Mouse (Mus musculus) forebrain, embryonic 11.5 days (tissue): Measurements from ENCODE around the gene Prox1. TPM values are rescaled to one million over a fixed set of nuclear protein-coding genes. Genes with fewer than 3 reads are reported as not detected.
A peak's percentile ranks its signal among the peaks of the same experiment; 100 is the strongest.

Experiments
- ATAC-seq: fragments of 200-750 bp; cut with Nextera tagmentation; replicated peaks from 2 replicates; pipeline ENCODE4 v1.8.0; 2017; ENCODE audit warnings: moderate TSS enrichment; ENCODE audit not compliant: low FRiP score
- DNase-seq: peaks from one replicate; pipeline ENCODE4 v3.0.0-alpha.2; 2017; ENCODE audit warnings: low spot score
- H3K27ac ChIP-seq: fragments of 300-500 bp; sonication (generic); 2 replicates; pipeline ENCODE4 v1.5.1; 2014; ENCODE audit warnings: low read depth, low read length
- H3K27me3 ChIP-seq: fragments of 300-500 bp; sonication (generic); 2 replicates; pipeline ENCODE4 v1.6.1; 2014; ENCODE audit warnings: mild to moderate bottlenecking, low read length, mixed read lengths; ENCODE audit not compliant: control insufficient read depth, insufficient read depth
- H3K36me3 ChIP-seq: fragments of 300-500 bp; sonication (generic); 2 replicates; pipeline ENCODE4 v1.6.1; 2014; ENCODE audit warnings: mild to moderate bottlenecking, low read length, moderate library complexity, mixed read lengths; ENCODE audit not compliant: control insufficient read depth, insufficient read depth
- H3K4me1 ChIP-seq: fragments of 300-500 bp; sonication (generic); replicated peaks from 2 replicates; pipeline ENCODE4 v1.6.1; 2014; ENCODE audit warnings: low read length, mixed read lengths; ENCODE audit not compliant: control insufficient read depth, insufficient read depth
- H3K4me2 ChIP-seq: fragments of 300-500 bp; sonication (generic); 2 replicates; pipeline ENCODE4 v1.6.1; 2014; ENCODE audit warnings: low read depth, mild to moderate bottlenecking, low read length, moderate library complexity, mixed read lengths; ENCODE audit not compliant: severe bottlenecking
- H3K4me3 ChIP-seq: fragments of 300-500 bp; sonication (generic); 2 replicates; pipeline ENCODE4 v1.5.1; 2014; ENCODE audit warnings: low read depth, low read length
- H3K9ac ChIP-seq: fragments of 300-500 bp; sonication (generic); 2 replicates; pipeline ENCODE4 v1.6.1; 2014; ENCODE audit warnings: low read length
- H3K9me3 ChIP-seq: fragments of 300-500 bp; sonication (generic); 2 replicates; pipeline ENCODE4 v1.6.1; 2016; ENCODE audit warnings: low read length, mixed read lengths; ENCODE audit not compliant: control insufficient read depth
- WGBS: fragments of 180-500 bp; shearing (Covaris S2); extraction: QIAGEN DNeasy Blood & Tissue Kit; methylation state at CpG from one replicate; pipeline ENCODE4 v1.1.7; 2014; 5-methylcytosine and 5-hydroxymethylcytosine counted together
- polyA plus RNA-seq: library from polyadenylated mRNA; unstranded; fragments of >200 nt; fragmentation: Nextera tagmentation; extraction: Ambion mirVana; gene quantifications from 2 replicates; pipeline ENCODE4 v1.2.1, GENCODE M21; 2014

The Prox1 gene
- polyA plus RNA-seq, 1 experiment from 2014 or later = 8.5 TPM

DNA sequence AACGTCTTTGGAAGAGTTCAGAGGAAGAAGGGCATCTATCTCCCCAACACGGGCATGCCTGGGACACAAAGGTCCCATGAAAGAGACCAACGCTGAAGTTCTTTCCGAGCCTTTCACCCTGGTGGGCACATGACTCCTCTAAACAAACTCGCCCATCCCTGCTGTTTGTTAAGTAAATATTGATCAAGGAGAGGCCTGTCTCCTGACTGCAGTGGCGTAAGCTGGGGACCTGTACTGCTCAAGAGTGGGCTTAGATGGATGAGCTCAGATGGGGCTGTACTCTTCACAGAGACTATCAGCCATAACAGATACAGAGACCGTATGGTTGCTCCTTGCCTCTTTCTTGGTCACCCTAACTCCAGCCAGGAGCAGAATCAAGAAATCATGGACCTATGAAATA lies 41.0 kb downstream of the Prox1 start:
- H3K27ac ChIP-seq = no peak overlapping the region
- no peaks in the 10 kb centered on the region for H3K36me3 ChIP-seq
- H3K9me3 ChIP-seq = no peaks in the 10 kb centered on the region
- DNase-seq (no peak), ATAC-seq (no peak)
- no peak overlapping the region for H3K4me3 ChIP-seq
- H3K4me2 ChIP-seq = no peak overlapping the region
- peaks cover 14% of the 10 kb centered on the region for H3K4me1 ChIP-seq
- WGBS = 53% methylated on average over 7 of the region's 7 CpGs
- H3K27me3 ChIP-seq = no peaks in the 10 kb centered on the region; the same call in 1 of the 2 replicates
- H3K9ac ChIP-seq = no peak overlapping the region

DNA sequence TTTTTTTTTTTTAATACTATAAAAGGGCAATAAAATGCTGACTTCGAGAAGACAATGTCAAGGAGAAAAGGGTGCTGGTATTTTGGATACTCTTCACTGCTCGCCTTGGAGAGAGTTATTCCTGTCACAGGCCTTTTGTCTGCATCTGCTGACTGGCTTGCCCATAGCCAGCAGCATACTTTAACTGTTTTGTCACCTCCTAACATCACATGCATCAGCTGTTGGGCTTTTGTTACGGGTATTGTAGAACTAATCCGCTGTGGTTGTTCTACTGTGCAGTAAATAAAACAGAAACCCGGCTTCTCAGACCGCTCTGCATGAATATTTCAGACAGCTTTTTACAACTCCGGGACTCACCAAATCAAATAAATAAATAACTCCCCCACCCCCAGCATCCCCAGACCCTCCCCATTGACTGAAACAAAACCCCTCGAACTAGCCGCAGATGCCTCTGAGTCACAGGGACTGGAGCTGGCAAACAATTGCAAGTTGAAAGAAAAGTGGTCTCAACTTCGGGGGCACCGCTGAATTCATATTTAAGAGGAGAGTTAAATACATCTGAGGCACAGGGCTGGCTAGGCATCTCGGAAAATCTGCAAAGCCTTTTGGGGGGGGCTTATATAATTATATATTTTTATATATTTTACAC lies 41.7 kb downstream of the Prox1 start:
- peaks cover 14% of the 10 kb centered on the region for H3K4me1 ChIP-seq
- H3K4me3 ChIP-seq = no peak overlapping the region

DNA sequence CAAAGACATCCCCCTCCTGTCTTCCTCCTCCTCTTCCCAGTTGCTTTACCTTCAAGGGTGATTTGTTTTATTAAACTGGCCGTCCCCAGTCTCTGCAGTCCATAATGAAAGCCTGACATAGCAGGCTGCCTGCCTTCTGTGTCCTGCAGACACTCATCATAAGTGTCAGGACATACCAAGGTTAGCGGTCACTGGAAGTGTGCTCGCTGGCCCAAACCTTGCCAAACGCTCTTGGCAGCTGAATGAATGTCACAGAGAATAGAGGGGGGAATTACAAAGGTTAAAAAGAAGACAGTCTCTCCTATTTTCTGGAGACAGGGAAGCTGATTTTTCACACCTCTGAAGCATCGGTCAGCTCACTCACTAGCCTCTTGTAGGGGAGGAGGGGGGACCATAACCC lies 42.6 kb downstream of the Prox1 start:
- peaks cover 14% of the 10 kb centered on the region for H3K4me1 ChIP-seq
- H3K4me2 ChIP-seq = no peak overlapping the region
- DNase-seq (no peak), ATAC-seq (no peak)
- H3K9ac ChIP-seq = no peak overlapping the region; the same call in 1 of the 2 replicates
- no peak overlapping the region for H3K27ac ChIP-seq
- 29% methylated on average over 5 of the region's 5 CpGs for WGBS
- H3K36me3 ChIP-seq = no peaks in the 10 kb centered on the region
- no peak overlapping the region for H3K4me3 ChIP-seq
- H3K27me3 ChIP-seq = no peaks in the 10 kb centered on the region; the same call in 1 of the 2 replicates
- H3K9me3 ChIP-seq = no peaks in the 10 kb centered on the region

More for the DNA sequence above, 41.7 kb downstream of the Prox1 start:
- ATAC-seq (peak; percentile 55; the same call in 1 of the 2 replicates), DNase-seq (no peak)
- peak overlapping the region; percentile 9; the same call in 1 of the 2 replicates for H3K4me2 ChIP-seq
- WGBS = 15% methylated on average over 12 of the region's 12 CpGs
- no peaks in the 10 kb centered on the region; the same call in 1 of the 2 replicates for H3K27me3 ChIP-seq
- H3K27ac ChIP-seq = no peak overlapping the region
- H3K9me3 ChIP-seq = no peaks in the 10 kb centered on the region
- no peak overlapping the region for H3K9ac ChIP-seq
- no peaks in the 10 kb centered on the region for H3K36me3 ChIP-seq

DNA sequence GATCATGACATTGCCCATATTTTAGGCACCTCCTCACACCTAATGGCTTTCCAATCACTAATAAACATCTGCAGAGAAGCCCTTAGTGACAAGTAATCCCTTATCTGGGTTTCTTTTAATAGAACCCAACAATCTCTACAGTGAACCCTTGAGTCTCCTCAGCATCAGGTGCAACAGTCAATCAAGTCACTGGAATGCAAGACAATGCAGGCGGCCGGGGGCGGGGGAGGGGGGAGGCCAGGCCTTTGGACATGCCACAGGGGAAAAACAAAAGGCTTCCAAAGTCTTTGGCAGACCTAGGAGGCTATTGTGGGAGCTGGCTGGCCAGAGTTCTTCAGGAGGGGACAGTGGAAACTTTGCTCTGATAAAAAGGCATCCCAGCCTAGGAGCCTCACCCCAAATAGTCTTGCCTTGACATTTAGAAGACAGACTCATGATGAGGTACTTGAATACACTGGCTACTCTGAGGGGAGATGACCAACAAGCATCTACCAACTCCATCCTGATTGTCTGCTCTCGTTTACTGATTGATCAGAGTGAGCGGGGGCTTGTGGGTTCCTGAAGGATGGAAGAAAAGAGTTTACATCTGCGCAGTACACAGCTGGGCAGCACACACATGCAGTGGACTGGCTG lies 43.2 kb downstream of the Prox1 start:
- no peaks in the 10 kb centered on the region for H3K36me3 ChIP-seq
- DNase-seq (no peak), ATAC-seq (no peak)
- H3K9ac ChIP-seq = no peak overlapping the region
- H3K27ac ChIP-seq = no peak overlapping the region
- no peak overlapping the region for H3K4me3 ChIP-seq
- H3K27me3 ChIP-seq = no peaks in the 10 kb centered on the region; the same call in 1 of the 2 replicates
- no peak overlapping the region for H3K4me2 ChIP-seq
- peaks cover 14% of the 10 kb centered on the region for H3K4me1 ChIP-seq
- 30% methylated on average over 6 of the region's 6 CpGs for WGBS
- H3K9me3 ChIP-seq = no peaks in the 10 kb centered on the region

DNA sequence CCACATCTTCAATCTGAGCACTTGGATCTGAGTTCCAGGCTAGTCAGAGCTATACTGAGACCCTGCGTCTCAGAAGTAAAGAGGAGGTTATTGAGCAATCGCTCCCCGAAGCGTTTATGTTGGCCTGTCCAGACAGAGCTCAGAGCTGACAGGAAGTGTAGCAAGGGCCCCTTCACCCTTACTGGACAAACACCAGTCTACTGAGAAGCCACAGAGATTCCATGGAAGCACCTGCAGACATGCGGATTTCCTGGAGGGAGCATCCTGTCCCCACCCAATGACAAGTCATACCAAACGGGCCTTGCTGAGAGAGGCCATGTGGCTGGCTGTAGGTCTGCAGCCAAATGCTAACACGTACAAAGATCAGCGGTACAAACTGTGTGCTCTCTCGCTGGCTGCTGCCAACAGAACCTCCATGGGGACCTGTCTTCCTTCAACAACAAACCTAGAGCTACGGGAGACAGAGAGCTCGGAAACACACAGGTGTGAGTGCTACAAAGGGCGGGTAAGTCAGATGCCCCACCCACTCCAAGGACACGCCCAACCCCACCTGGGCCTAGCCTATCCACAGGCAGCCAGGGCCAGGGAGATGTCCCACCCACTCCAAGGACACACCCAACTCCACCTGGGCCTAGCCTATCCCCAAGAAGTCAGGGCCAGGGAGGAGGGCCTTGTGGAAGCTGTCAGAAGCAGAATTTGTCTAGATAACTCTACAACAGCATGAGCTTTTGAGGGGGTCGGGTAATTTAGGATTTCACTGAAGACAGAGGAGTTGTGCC lies 45.4 kb downstream of the Prox1 start:
- 88% methylated on average over 14 of the region's 14 CpGs for WGBS
- Histone ChIP-seq H3K9me3 (no peaks in the 10 kb centered on the region), H3K4me2 (no peak overlapping the region), H3K4me1 (peaks cover 10% of the 10 kb centered on the region), H3K36me3 (no peaks in the 10 kb centered on the region), H3K27me3 (no peaks in the 10 kb centered on the region; the same call in 1 of the 2 replicates), H3K27ac (no peak overlapping the region), H3K4me3 (no peak overlapping the region), H3K9ac (no peak overlapping the region)
- no peak for DNase-seq
- no peak; the same call in 1 of the 2 replicates for ATAC-seq

DNA sequence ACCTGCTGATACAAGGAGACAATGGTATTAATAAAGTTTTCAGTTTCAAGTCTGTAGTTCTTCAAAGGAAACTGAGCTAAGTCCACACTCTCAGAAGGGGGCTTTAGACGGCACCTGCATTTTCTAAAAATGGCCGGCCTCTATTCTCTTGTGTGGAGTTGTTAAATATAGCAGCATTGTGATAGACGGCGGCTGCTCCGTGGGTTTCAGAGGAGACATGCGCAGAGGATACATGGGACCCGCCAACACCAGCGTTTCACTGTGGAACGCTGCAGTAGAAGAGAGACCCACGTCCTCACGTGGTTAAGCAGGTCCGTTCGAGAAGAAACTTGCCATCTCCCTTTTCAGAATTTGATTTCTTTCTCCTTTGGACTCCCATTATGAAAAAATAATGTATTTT lies 47.1 kb downstream of the Prox1 start:
- Histone ChIP-seq H3K36me3 (no peaks in the 10 kb centered on the region), H3K4me1 (peaks cover 4% of the 10 kb centered on the region), H3K9ac (no peak overlapping the region), H3K9me3 (no peaks in the 10 kb centered on the region), H3K4me2 (no peak overlapping the region), H3K27me3 (no peaks in the 10 kb centered on the region; the same call in 1 of the 2 replicates), H3K4me3 (no peak overlapping the region), H3K27ac (no peak overlapping the region)
- no peak for DNase-seq
- 92% methylated on average over 13 of the region's 13 CpGs for WGBS
- ATAC-seq = no peak

DNA sequence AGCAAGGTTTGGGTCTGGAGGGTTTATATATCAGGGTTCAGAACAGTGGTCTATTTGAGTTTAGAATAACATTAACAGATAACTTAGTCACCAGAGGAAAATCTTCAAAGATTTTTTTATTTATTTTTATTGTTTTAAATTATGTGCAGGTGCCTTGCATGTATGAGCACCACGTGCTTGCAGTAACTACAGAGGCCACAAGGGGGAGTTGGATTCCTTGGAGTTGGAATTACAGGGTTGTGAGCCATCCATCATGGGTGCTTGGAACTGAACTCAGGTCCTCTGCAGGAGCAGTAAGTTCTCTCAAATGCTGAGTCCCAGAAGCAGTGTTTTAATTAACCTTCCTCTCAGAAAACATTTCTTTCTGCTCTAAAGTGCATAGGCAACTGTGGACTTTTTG lies 54.5 kb downstream of the Prox1 start:
- ATAC-seq = no peak
- no peaks in the 10 kb centered on the region; the same call in 1 of the 2 replicates for H3K9me3 ChIP-seq
- no peak overlapping the region for H3K4me3 ChIP-seq
- WGBS = 93% methylated on average over 1 of the region's 1 CpGs
- no peak overlapping the region for H3K9ac ChIP-seq
- no peak overlapping the region for H3K27ac ChIP-seq
- H3K4me1 ChIP-seq = no peaks in the 10 kb centered on the region
- DNase-seq = no peak
- H3K4me2 ChIP-seq = no peak overlapping the region
- no peaks in the 10 kb centered on the region for H3K36me3 ChIP-seq
- no peaks in the 10 kb centered on the region for H3K27me3 ChIP-seq

DNA sequence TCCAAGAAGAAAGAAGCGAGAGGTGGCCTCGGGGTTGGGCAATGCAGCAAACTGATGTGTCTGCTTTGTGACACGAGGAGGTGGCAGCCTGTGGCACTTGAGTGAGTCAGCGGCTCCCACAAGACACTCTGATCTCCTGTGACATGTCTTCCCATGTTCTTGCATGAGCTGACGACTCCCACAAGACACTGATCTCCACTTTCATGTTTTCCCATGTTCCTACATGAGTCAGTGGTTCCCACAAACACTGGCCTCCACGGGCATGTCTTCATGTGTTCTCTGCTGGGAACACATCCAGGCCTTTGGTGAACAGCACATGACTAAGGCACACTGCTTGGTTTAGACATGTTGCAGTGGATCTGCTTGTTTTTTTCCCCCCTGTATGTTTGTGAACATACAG lies 58.8 kb downstream of the Prox1 start:
- Histone ChIP-seq H3K9me3 (no peaks in the 10 kb centered on the region; the same call in 1 of the 2 replicates), H3K4me2 (no peak overlapping the region), H3K4me1 (no peaks in the 10 kb centered on the region), H3K27ac (no peak overlapping the region), H3K9ac (no peak overlapping the region), H3K36me3 (no peaks in the 10 kb centered on the region), H3K4me3 (no peak overlapping the region), H3K27me3 (no peaks in the 10 kb centered on the region)
- DNase-seq = no peak
- WGBS = 66% methylated on average over 6 of the region's 6 CpGs
- no peak for ATAC-seq
